Mouse (Mus musculus) fibroblast of lung, adult 2 months (primary cell): ENCODE measurements around the gene Poglut1.
"Not testable (repeated sequence)": the region's sequence is repeated elsewhere in the genome, so short reads cannot be mapped to it uniquely, and the experiment has no call there.

Experiments used
- DNase-seq: peaks from one replicate; pipeline ENCODE4 v3.0.0-alpha.2; 2011; ENCODE audit warnings: low read depth

Gene Poglut1

DNA sequence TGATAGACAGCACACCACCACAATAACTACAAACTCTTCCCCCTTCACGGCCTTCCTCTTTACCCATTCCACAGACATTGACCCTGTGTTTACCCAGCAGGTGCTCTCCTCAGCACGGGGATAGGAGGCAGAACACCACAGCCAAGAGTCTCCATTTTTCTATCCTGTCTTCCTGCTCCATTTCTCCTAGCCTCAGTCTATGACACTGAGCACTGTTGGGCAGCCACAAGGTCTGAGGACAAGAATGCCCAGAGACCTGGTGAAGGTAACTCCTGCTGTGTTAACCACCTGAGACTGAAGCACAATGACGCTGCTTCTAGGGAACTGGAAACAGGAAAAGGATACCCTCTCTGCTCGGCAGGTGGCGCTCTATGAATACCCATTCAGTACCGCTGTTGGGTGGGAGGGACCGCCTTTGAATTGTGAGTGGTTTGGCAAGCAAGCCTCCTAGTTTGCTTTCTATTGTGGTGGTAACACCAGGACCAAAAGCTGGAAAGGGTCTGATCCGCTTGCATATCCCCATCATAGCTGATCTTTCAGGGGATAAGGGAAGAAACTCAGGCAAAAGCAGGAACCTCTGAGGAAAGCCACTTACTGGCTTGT lies 13.4 kb downstream of the Poglut1 start:
- no peak for DNase-seq

DNA sequence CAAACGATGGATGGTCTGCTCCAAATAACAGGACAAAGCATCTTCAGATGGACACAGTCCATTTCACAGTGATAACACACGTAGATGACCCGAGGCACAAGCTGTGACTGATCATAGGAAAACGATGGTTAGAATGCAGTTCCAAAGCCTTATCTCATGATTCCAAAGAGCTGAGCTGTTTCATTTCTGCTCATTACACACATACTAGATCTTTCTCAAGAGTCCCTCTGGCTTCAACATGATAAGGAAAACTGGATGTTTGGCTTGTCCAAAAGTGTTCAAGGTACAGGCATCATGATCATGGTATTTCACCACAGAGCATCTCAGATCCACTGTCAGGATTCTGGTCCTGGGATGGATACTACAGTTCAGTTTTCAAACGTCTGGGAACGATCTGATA lies 23.8 kb downstream of the Poglut1 start:
- no peak for DNase-seq

DNA sequence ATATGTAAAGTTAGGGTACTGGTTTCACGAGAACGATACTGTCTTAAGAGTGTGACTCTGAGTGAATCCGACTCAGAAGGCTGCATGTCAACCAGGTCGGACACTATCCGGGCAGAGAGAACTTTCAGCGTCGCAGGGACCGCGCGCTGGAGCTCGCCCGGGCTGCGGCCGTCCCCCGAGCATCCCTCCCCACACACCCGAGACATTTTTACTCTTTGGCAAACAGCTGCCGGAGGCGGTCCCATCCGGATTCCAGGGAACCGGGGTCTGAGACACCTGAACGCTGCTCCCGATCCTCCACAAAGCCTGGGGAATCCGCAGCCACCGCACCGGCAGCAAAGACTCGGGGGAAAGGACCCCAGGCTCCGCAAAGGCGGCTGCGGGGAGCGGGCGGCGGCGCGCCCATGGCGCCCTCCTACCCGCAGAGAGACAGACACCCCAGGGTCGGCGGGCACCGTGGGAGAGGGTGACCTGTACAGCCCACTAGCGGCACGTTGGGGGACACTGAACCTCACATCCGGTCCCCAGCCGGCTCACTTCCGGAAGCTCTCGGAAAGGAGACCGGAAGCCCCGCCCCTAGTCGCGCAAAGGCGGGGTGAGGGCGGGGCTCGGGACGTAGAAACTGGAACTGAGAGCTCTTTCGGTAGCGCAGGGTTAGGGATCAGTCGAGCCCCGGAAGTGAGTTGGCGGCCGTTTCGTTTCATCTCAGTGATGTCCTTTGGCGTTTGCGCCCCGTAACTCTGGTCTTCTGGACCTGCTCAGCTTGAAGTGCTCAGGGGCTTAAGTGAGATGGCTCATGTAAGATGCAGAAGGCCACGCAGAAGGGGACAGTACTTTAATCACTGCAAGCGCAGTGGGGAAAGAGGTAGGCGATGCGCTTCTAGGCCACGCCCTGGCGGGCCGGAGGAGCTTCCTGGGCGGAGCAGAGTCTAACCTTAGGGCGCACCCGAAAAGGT lies 27.7 kb downstream of the Poglut1 start, which contains the start of gene Timmdc1:
TSS of gene Timmdc1 (minus strand) at position 535 of the 956 bp plus-strand sequence.
- DNase-seq: peak; percentile 80

DNA sequence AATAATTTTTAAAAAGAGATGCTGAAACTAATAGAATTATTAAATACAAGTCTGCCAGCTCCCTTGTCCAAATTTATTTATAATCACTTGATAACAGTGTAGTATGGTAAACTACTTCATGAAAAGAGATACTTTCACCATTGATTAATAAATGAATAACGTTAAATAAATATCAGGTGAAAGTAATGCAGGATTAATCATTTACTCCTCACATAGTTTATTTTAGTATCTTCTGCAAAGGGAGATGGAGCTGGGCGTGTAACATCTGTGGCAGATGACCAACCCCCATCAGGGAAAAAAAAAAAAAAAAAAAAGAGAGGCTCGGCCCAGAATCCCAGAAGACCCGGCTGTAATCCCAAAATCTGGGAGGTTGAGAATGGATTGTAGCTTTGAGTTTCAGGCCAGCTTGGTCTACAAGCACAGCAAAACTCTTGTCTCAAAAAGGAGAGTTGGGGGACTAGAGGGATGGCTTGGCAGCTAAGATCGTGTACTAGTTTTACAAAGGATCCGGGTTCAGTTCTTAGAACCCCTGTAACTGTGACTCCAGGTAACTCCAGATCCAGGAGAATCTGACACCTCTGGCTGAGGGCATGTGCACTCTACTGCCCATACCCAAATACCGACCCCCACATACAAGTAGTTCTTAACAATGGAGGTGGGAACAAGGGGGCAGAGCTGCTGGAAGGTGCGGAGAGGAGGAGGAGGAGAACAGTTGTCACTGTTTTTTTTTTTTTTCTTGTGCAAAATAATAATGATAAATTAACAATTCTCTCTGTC lies 28.7 kb downstream of the Poglut1 start:
- no peak for DNase-seq

DNA sequence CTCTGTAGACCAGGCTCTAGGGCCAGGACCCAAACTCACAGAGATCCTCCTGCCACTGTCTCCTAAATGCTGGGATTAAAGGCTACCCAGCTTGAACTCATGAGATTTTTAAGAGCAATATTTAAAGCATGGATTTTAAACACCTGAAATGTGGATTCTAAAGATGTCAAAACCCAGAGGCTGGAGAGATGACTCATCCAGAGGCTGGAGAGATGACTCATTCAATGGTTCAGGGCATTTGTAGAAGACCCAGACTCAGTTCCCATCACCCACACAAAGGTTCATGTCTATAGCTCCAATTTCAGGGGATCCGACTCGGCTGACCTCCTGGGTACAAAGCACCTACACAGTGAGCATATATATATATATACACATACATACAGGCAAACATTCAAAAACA lies 30.9 kb downstream of the Poglut1 start:
- DNase-seq: no peak

DNA sequence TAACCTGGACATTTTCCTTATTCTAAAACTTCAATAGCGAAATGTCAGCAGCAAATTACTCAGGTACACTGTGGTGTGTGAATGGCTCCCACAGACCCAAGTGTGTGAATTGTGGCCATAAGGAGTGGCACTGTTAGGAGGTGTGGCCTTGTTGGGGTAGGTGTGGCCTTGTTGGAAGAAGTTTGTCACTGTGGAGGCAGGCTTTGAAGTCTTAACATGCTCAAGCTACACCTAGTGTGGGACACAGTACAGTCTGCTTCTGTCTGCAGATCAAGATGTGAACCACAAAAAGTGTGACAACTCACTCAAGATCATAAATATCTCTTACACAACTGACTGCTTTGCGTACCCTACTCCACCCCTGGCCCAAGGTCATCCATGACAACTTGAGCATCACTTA lies 39.2 kb downstream of the Poglut1 start:
- DNase-seq: no peak

DNA sequence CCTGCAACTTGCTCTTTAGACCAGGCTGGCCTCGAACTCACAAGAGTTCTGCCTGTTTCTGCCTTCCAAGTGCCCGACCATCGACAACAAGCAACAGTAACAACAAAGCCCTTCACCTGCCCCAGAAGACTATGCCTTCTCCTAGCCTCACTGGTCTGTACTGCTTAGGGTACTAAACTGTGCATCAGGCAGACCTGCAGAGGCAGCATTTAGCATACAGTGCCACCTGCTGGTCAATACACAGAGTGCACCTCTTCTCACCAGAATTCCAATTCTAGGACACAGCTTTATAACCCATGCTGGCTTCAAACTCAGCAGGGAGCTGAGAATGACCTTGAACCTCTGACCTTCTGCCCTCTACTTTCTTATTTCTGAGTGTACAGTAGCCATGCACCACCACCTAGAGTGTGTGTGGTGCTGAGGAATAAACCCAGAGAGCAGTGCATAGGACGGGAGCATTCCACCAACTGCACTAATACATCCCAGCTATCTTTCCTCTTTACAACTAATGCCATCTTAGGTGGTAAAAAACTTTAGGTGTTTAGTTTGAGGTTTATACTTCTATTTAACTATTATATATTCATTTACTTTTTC lies 43.9 kb downstream of the Poglut1 start:
- DNase-seq: peak; percentile 29

DNA sequence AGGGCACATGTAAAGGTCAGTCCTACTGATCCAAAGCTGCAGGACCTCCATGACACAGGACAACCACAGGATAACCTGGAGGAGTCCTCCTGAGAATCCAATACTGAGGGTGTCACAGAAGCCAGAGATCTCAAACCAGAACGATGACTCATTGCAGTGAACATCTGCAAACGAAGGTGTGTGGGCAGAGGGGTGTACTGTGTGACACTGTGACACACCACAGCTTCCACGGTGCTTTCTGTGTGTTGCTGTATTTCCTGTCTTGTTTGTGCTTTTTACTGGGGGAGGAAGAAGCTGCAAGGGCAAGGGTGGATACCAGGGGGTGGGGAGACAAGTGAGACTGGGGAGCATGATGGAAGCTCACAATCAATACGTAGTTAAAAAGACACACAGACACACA lies 46.5 kb downstream of the Poglut1 start:
- no peak for DNase-seq

DNA sequence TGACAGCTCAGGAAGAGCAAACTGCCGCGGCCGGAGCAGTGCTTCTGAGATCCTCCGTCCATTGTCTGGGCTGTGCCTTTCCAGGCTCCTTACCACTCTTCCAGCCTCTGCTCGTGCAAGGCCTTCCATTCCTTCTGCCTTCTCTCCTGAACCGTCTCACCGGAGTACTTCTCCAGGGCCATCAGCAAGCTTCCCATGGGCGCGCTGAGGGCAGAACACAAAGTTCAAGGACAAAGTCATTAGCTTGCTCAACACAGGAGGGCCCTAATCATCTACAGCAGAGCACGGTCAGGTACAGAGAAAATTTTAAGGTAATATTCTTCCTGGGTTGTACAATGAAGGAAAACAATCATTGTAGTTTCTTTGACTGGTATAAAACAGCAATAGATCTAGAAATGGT lies 47.6 kb downstream of the Poglut1 start:
- DNase-seq: no peak

DNA sequence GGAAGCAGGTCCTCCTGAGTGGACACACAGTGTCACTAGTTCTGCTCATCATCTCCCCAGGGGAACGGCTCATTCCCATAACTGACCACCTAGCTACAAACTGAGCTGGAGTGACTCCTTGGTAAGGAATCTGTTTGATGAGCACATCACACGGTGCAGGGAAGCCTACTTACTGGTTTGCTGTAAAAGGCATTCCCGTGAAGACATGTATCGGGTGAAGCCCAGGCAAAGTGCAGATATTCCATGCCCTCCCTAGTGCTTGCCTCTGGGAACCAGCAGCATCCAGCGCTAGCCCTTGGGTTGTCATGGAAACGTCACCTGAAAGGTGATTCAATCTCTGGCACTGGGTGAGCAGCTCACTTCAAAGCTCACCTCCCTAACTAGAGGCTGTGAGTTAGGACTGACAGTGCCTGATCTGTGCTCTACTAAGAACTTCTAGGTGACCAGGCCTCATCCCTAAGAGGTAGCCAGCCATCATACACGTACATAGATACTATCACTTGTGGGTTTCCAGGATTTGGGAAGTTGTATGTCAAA lies 53.4 kb downstream of the Poglut1 start:
- DNase-seq: no peak

DNA sequence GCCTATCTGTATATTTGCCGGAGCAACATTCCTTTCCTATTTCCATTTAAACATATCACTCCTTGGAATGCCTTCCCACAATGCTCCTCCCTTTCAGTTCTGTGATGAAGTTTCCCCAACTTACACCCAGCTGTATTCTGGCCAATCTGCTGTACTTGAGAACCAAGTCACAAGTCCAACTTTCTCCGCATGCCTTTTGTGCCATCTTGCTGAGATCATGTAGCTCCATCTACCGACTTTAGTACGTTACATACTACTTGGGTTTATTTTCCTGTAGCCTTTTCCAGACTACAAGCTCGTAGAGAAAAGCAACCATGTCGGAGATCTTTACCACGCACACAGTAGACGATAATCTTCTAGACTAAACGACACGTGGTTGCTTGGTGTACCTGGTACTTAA lies 56.2 kb downstream of the Poglut1 start:
- DNase-seq: peak; percentile 29

DNA sequence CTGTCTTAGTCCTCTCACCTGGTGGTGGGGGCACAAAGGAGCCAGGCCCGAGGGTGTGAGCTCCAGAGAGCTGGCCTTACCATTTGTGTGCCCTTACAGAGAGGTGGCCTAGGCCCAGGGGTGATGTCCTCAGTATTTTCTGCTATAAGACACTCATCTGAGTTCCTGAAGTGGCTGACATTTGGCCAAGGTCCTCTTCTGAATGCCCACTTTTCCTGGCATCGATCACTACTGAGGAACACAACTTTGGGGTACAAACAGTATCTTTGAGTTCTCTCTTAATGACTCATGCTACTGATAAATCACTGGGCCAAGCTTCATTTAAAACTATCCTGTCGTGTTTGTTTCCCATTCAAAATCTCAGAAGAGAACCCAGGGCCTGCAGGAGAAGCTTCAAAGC lies 57.5 kb downstream of the Poglut1 start:
- no peak for DNase-seq

DNA sequence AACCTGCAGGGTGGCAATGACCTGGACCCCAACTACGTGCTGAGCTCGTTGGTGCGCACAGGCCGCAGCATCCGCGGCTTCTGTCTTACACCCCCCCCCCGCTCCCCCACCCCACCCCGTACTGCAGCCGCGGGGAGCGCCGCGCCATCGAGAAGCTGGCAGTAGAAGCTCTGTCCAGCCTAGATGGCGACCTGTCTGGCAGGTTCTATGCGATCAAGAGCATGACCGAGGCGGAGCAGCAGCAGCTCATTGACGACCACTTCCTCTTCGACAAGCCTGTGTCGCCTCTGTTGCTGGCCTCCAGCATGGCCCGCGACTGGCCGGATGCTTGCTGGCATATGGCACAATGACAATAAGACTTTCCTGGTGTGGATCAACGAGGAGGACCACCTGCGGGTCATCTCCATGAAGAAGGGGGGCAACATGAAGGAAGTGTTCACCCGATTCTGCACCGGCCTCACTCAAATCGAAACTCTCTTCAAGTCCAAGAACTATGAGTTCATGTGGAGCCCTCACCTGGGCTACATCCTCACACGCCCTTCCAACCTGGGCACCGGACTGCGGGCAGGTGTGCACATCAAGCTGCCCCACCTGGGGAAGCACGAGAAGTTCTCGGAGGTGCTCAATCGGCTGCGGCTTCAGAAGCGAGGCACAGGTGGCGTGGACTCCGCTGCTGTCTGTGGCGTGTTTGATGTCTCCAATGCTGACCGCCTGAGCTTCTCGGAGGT lies 66.3 kb downstream of the Poglut1 start:
- DNase-seq: no peak

DNA sequence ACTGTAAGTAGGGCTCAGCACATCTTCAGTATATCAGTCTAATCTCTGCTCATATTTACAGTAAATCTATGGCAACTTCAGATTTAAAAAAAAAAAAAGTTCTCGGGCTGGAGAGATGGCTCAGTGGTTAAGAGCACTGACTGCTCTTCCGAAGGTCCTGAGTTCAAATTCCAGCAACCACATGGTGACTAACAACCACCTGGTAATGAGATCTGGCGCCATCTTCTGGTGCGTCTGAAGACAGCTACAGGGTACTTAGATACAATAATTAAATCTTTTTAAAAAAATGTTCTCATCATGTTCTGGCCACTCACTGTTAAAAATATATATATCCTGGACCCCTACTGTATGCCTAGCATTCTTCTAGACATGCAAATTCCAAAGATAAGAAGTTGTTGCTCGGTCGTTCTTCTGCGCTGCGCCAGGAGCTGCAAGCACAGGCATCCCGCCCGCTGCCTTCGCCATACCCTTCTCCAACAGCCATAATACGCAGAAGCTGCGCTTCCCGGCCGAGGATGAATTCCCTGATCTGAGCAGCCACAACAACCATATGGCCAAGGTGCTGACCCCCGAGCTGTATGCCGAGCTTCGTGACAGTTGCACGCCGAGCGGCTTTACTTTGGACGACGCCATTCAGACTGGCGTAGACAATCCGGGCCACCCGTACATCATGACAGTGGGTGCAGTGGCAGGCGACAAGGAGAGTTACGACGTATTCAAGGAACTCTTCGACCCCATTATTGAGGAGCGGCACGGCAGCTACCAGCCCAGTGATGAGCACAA lies 67.1 kb downstream of the Poglut1 start:
- DNase-seq: peak; percentile 17

DNA sequence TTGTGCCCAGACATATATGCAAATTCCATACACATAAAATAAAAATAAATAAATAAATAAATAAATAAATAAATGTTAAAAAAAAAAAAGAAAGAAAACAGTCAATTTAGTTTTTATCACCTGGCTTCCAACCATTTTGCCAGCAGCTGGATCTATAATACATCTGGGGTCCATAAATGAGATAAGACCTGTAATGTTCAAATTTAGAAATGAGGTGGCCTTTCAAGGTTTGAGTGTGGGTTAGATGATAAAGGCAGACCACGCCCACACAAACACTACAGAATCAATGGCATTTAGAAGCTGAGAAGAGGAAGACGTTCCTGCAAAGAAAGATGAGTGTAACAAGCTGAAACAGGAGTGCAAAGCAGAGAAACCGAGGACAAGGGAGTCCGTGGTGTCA lies 68.7 kb downstream of the Poglut1 start:
- DNase-seq: no peak

DNA sequence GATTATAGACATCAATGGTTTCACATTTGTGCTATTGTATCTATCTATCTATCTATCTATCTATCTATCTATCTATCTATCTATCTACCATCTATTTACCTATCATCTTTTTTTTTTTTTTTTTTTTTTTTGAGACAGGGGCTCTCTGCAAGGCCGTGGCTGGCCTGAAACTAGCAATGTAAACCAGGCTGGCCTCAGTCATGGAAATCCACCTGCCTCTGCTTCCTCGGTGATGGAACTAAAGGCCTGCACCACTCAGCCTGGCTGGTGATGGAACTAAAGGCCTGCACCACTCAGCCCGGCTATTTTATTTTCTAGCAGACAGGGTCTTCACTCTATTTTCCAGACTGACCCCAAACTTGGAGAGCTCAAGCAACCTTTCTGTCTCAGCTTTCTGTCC lies 71.8 kb downstream of the Poglut1 start:
- no peak for DNase-seq

DNA sequence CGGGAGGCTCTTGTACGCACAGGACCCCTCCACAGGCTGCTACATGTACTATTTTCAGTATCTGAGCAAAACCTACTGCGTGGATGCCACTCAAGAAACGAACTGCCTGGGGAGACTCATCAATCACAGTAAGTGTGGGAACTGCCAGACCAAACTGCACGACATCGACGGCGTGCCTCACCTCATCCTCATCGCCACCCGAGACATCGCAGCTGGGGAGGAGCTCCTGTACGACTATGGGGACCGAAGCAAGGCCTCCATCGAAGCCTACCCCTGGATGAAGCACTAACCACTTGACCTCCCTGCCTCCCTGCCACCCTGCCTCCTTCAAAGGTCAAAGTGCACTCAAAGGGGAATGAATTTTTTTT lies 72.8 kb downstream of the Poglut1 start:
- DNase-seq: not testable (repeated sequence)

DNA sequence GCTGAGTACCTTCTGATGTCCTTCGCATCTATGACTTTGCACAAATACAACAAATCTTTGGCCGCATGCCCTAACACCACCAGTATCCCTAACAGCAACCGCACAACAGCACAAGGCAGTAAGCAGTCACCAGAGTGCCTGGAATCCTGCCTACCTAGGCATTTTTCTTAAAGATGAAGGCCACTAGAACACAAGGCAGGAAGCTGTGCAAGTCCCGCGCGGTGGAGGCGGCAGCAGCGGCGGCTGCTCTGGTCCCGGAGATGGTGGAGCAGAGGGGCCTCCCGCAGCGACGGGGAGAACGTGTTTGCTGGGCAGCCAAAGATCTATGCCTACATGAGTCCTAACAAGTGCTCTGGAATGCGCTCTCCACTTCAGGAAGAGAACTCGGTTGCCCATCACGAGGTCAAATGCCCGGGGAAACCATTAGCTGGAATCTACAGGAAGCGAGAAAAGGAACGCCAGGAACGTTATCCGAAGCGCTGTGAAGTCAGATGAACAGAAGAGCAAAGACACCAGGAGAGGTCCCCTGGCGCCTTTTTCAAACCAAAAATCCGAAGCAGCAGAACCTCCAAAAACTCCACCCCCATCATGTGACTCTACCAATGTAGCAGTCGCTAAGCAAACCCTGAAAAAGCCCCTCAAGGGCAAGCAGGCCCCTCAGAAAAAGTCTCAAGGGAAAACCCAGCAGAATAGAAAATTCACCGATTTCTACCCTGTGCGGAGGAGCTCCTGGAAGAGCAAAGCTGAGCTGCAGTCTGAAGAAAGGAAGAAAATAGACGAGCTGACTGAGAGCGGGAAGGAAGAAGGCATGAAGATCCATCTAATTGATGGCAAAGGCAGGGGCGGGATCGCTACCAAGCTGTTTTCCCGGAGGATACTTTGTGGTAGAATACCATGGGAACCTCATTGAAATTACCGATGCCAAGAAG lies 73.5 kb downstream of the Poglut1 start:
- DNase-seq: peak; percentile 19

DNA sequence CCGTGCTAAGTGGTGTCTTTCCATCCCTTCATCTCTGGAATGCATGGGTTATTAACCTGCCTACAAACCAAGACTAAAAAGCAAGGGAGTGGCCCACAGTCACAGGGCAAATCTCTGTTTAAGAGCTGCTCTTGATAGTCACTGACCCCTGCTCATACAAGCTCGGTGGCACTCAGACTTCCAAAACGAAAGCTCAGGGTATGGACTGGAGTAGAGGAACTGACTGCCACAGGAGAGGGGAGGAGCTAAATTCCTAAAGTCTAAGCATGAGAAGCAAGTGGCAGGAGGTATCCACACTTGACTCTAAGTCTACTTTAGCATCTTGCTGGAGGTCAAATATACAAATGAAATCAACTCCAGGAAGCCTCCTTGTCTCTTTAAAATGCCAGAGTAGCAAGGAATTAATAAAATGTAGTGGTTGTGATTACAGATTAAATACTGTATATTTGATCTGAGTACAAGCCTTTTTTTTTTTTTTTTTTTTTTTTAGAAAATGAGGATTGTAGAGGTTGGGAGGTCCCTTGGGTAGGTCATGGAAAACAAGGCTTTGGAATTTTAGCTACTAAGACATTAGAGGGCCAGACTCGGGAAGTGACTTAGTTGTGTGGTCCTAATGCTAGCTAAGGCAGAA lies 74.3 kb downstream of the Poglut1 start:
- no peak for DNase-seq
